Mouse (Mus musculus) lung, postnatal 10 days (tissue): ENCODE results near the gene 2410002F23Rik.
"Not testable (repeated sequence)": the region's sequence is repeated elsewhere in the genome, so short reads cannot be mapped to it uniquely, and the experiment has no call there.

ENCODE experiments used
- DNase-seq: peaks from one replicate; pipeline ENCODE4 v3.0.0; 2021

2410002F23Rik gene

DNA sequence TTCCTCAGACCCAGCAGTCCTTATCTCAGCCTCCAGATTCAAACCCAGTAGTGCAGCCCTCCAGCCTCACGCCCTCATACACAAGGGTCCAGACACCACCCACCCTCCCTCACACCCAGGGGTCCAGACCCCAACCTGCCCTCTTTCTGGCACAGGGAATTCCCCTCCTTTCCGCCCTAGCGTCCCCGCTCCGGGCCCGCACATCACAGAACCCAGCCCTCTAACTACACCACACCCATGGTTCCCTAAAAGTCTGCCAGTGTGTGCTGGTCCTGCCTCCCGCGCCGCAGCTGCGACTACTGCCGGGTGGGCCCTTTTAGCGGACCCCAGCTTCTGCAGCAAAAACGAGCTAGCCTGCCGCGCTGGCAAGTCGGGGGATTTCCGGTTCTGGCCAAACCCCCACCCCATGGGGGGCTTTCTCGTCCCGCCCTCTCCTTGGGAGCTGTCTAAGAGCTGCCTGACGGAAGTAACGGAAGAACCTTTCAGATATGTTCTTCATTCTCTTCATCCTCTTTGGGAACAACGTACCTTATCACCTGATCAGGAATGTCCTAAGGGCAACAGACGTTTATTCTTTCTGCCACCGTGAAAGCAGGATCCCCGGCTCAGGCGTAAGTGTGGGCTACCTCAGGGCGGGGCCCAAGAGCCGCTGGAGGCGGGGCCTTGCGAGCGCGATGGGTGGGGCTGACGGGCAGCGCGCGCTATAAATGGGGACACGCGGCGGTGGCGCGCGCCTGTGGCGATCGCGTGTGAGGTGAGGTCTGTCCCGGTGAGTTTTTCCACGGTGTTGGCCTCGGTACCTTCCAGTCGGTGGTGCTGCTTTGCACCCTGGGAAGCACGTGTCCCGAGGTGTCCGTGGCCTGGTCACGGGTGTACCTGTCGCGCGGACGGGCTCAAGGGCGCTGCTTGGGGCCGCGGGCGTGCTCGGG is at the start of gene 2410002F23Rik, which contains the start of gene 1700028J19Rik:
TSS of gene 2410002F23Rik (plus strand) at position 668 of the 929 bp plus-strand sequence.
TSS of gene 1700028J19Rik (minus strand) at position 641 of the 929 bp plus-strand sequence.
- DNase-seq, result peak; percentile 93

DNA sequence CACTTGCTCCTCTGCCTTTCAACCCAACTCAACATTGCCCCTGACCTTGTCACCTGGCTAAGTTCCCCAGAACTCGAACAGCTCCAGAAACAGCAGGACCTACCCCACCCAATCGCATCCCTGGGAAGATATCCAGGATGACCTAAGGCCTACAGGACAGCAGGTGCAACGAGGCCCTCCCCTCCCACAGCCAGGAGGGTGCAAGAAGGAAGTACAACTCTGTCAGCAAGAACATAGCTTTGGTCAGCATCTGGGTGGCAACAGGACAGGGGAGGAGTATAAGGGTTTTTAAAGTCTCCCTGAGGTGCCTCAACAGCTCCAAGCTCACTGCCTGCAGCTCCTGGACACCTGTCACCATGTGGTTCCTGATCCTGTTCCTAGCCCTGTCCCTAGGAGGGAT is 48.6 kb upstream of the 2410002F23Rik start, which contains the start of gene Klk1b3:
TSS of gene Klk1b3 (plus strand) at position 301 of the 400 bp plus-strand sequence.
- DNase-seq, result no peak

DNA sequence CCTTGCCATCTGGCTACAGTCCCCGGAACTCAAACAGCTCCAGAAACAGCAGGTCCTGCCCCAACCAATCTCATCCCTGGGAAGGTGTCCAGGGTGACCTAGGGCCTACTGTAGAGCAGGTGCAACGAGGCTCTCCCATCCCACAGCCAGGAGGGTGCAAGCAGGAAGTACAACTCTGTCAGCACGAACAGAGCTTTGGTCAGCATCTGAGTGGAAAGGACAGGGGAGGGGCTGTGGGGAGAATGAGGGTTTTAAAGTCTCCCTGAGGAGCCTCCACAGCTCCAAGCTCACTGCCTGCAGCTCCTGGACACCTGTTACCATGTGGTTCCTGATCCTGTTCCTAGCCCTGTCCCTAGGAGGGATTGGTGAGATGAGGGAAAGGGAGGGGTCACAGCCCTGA is 39.4 kb upstream of the 2410002F23Rik start, which contains the start of gene Klk1b4:
TSS of gene Klk1b4 (plus strand) at position 301 of the 400 bp plus-strand sequence.
- DNase-seq, result not testable (repeated sequence)

DNA sequence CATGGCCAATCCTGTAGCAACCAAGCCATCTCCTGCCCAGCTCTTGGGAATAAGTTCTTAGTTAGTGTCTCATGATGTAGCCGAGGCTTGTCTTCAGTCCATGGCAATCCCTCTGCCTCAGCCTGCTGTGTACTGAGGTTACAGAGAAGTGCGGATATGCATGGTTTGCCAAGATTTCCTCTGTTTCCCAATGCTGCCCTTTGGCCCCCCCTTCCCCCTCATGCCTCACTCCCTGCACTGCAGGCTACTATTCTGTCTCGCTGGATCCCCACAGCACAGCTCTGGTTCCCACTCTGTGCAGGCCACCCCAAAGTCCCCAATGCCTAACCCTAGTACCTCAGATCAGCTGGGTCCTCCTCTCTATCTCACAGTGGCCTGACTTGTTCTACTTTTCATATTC is 38.2 kb upstream of the 2410002F23Rik start:
- no peak for DNase-seq

DNA sequence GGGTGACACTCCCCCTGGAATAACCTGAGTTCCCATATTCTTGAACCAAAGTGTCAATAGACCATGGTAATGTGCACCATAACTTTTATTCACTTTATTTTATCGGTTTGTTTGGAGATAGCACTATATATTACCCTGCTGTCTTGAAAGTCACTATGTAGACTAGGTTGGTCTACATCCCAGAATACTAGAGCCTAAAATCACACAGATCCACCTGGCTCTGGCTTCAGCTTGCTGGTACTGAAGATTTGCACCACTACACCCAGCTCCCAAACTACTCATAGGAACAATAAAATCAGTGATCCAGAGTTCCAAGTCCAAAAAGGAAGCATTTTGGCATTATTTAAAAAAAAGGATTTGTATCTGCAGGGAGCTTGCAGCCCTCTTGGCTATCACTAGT is 30.9 kb upstream of the 2410002F23Rik start, which contains the start of gene Klk1b5:
TSS of gene Klk1b5 (plus strand) at position 301 of the 400 bp plus-strand sequence.
- no peak for DNase-seq

DNA sequence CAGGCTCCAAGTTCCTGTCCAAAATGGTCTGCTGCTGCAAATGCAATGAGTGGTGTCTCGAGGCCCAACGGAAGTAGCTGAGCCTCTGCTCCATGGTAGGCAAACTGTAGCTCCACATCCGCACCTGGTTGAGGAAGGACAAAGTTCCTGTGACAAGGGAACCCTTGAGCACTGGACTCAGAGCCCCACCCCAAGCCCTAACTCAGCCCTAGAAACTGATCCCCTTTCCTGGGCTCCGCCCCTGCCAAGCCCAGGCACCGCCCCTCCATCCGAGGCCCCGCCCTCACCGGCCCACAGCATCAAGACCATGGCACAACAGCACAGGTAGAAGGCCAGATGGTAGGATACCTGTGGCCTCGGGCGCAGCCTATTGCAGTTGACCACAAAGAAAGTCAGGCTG is 24.9 kb upstream of the 2410002F23Rik start:
- not testable (repeated sequence) for DNase-seq

DNA sequence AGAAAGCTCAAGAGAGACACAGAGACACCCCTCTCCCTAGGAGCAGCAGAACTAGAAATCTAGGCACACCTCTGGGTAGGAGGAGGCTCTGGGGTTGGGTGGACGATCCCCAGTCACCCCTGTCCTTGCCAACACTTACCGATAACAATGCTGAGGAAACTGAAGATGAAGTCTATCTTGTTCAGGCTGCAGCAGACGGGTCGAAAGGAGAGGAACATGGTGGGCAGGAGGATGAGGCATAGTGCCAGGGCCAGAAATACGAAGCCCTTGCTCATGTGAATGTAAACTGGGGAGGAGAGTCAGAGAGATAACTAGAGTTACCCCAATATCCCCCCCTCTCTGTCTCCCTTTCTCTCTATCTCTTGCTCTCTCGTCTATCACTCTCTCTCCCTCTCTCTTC is 24.2 kb upstream of the 2410002F23Rik start:
- DNase-seq, result not testable (repeated sequence)

DNA sequence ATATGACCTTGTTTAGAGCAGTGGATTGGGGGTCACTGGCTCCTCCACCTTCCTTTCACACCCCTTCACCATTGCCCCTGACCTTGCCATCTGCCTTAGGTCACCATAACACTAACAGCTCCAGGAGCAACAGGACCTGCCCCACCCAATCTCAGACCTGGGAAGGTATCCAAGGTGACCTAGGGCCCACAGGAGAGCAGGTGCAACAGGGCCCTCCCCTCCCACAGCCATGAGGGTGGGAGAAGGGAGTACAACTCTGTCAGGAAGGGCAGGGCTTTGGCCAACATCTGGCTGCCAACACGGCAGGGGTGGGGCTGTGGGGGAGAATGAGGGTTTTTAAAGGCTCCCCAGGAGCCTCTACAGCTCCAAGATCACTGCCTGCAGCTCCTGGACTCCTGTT is 21.4 kb upstream of the 2410002F23Rik start, which contains the start of gene Klk1:
TSS of gene Klk1 (plus strand) at position 285 of the 400 bp plus-strand sequence.
- no peak for DNase-seq

DNA sequence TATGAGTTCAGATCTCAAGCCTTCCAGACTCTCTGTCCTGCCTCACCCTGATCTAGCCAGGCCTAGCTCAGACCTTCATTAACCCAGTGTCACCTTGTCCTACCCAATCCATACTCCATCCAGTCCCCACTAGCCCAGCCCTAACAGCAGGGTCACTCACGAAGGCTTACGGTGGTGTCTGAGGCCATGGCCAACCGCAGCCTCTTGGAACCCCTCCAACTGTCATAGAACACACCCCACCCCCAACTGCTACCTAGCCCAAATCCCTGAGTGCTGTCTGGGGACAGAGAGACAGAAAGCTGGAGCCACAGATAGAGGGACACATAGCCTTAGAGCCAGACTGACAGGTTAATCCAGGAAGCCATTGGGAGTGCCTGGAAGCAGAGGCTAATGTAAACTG is 10.6 kb upstream of the 2410002F23Rik start, which contains the start of gene Gm36864:
TSS of gene Gm36864 (plus strand) at position 269 of the 400 bp plus-strand sequence.
- no peak for DNase-seq

DNA sequence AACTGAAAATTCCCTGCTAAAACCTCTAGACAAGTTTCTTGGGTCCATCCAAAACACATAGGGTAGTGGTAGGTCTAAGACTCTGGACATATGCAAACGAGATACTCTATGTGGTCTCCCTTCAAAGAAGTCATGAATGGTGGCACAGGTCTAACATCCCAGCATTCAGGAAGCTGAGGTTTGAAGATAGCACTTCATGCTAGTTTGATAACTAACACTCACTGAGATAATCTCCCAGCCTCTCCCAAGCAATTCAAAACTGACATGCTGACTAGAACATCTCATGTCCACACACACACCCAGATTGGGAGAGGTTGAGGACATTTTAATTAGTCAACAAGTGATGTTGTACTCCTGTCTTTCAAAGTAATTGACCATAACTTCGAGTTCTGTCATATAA is 6.6 kb upstream of the 2410002F23Rik start:
- no peak for DNase-seq

- DNase-seq, result no peak
Measured at GRCm38 (mm10) chr7:44240712-44241111, 5.8 kb upstream of the 2410002F23Rik start.

DNA sequence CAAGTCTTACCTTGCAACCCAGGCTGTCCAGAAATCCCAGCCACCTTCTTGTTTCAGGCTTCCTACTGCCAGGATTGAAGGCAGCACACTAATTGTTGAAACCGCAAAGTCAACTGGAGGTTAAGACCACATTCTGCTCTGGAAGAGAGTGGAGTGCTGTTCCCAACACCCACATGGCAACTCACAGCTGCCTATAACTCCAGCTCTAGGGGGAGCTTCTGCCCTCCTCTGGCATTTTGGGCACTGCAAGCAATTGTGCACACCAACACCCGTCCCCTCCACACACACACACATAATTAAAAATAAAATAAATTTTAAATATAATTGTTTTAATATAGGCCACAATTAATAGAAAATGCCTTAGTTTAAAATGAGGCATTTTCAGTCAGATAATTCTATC is 5.4 kb upstream of the 2410002F23Rik start:
- no peak for DNase-seq

DNA sequence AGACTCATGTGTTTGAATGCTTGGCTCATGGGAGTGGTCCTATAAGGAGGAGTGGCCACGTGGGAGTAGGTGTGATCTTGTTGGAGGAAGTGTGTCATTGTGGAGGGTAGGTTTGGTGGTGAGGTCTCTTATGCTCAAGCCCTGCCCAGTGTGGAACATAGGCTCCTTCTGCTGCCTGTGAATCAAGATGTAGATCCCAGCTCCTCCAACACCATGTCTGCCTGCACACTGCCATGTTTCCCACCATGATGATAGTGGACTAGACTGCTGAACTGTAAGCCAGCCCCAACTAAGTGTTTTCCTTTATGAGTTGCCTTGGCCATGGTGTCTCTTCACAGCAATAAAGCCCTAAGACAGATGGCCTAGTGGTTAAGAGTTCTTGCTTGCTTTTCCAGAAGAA is 2.4 kb upstream of the 2410002F23Rik start:
- DNase-seq, result no peak

DNA sequence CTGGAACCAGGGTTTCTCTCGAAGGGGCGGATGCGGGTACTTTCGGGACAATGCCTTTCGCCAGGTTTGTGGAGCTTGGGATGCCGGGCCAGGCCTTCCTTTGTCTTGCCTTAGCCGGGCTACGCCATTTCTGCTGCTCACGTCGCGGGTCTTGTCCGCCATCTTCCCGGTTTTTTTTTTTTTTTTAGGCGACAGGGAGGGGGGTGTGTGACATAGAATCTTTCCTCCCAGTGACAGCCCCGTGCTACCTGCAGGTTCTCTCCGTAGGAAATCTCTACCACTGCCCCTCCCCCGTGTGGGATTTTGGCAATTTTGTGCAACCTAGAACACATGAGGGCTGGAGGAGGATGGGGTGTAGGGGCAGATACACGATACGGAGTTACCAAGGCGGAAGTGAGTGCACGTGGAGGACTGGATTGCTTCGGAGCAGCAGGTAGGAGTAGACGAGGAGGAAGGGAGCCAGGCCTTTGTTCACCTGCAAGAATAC is 505 bp downstream of the 2410002F23Rik start:
- DNase-seq, result peak; percentile 57

- DNase-seq, result no peak
Measured at GRCm38 (mm10) chr7:44247971-44248370, 1.4 kb downstream of the 2410002F23Rik start.

DNA sequence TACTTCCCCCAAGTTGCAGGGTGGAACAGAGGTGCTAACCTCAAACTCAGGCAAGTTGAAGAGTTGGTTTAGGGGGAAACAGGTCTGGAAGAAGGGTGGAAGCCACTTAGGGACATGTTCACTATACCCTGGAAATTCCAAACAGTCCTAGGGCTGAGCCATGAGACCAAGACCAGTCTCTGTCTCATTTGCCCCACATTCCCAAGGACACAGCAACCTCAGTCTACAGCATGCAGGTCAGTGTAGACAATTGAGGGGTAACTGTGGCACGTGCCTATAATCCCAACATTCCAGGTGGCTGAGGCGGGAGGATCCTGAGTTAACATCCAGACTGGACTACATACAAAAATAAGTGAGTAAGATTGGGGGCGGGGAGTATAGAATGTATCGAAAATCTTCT is 2.7 kb downstream of the 2410002F23Rik start:
- no peak for DNase-seq

DNA sequence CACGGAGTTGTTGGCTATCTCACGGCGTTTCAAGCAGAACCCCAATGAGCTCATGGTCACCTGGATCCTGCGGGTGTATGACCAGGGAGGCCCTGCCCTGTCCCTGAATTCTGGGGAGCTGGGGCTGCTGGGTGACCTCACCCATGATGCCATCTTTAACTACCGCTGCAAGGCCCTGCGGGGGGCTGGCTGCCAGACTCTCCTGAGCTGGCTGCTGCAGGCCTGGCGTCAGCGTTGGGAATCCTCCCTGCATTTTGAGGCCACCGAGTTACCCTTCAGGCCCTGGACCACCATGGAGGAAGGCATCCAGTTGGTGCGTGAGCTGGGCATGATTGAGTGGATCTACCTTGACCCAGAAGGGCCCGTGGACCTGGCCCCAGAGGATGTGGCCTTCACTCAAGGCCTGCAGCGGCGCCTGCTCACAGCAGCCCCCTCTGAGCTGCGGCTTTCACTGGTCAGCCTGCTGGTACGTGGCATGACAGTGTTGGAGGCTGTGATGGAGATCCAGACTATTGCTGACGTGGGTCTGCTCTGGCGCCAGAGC is 4.3 kb downstream of the 2410002F23Rik start:
- not testable (repeated sequence) for DNase-seq

- no peak for DNase-seq
Measured at GRCm38 (mm10) chr7:44253023-44253616, 6.6 kb downstream of the 2410002F23Rik start.

- no peak for DNase-seq
Measured at GRCm38 (mm10) chr7:44254930-44255329, 8.4 kb downstream of the 2410002F23Rik start.

DNA sequence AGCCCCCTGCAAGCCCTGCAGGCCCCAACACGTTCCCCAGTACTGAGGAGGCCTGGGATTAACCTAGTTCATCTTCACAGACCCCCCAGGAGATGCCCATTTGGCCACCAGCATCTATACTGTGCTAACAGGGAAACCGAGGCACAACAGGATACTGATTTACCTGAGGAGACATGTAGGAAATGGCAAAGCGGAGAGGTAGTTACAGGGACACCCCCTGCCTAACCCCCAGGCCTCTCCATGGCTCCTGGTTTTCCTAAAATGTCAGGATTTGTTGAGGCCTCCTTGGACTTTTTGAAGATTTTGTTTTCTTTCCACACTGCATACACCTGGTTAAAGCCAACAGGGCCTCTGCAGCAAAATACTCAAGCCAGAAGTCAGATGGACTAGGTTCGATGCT is 10.8 kb downstream of the 2410002F23Rik start, which contains the start of gene Acp4:
TSS of gene Acp4 (minus strand) at position 101 of the 400 bp plus-strand sequence.
- no peak for DNase-seq

- DNase-seq, result no peak
Measured at GRCm38 (mm10) chr7:44260410-44260809, 13.9 kb downstream of the 2410002F23Rik start.

GRCm38 (mm10) chr7:44261147-44261546 is 14.6 kb downstream of the 2410002F23Rik start, which contains the start of gene Gm15517:
Gene Gm15517, plus strand, starts transcription at chr7:44261447.
- DNase-seq, result no peak
